Mouse (Mus musculus): ENCODE results near the gene Emilin3. TPM values are rescaled to one million over a fixed set of nuclear protein-coding genes. Genes with fewer than 3 reads are reported as not detected.

Gene Emilin3
- polyA plus RNA-seq, 1 experiment, result 0.15 TPM

GRCm38 (mm10) chr2:160872890-160873382 is 39.2 kb downstream of the Emilin3 start, which contains the start of gene Zhx3:
Zhx3 (minus strand) TSS chr2:160872998.
- peak within 1 kb of the TSS; percentile 80 for H3K27ac ChIP-seq (ENCODE audit: insufficient read depth, low read depth, low read length)
- peak within 1 kb of the TSS; percentile 100 for H3K4me3 ChIP-seq (ENCODE audit: low read depth, low read length)
- TF ChIP-seq CTCF (IDR thresholded peaks at IDR 0.05; ENCODE audit: extremely low read depth, insufficient read length, insufficient replicate concordance, low read depth, low read length) (no peak), POLR2A (IDR thresholded peaks at IDR 0.05; ENCODE audit: low read depth, low read length) (peak; percentile 31; the same call in 1 of the 2 replicates)
- peaks cover 2% of the 10 kb centered on the region for H3K4me1 ChIP-seq (ENCODE audit: control insufficient read depth, insufficient read depth, insufficient read length, low read length)
- no peaks in the 10 kb centered on the region for H3K27me3 ChIP-seq (ENCODE audit: control insufficient read depth, insufficient read depth, low read length)
- H3K36me3 ChIP-seq (ENCODE audit: control insufficient read depth, insufficient read depth, low read length), result no peaks in the 10 kb centered on the region
- WGBS, result under 1% methylated on average over 47 of the region's 48 CpGs

- TF ChIP-seq CTCF (IDR thresholded peaks at IDR 0.05; ENCODE audit: extremely low read depth, insufficient read length, insufficient replicate concordance, low read depth, low read length) (no peak), POLR2A (IDR thresholded peaks at IDR 0.05; ENCODE audit: low read depth, low read length) (no peak)
- H3K4me1 ChIP-seq (ENCODE audit: control insufficient read depth, insufficient read depth, insufficient read length, low read length), result peaks cover 2% of the 10 kb centered on the region
- H3K4me3 ChIP-seq (ENCODE audit: low read depth, low read length), result peak overlapping the region; percentile 100
- H3K27ac ChIP-seq (ENCODE audit: insufficient read depth, low read depth, low read length), result peak overlapping the region; percentile 80
- H3K27me3 ChIP-seq (ENCODE audit: control insufficient read depth, insufficient read depth, low read length), result no peaks in the 10 kb centered on the region
- under 1% methylated on average over 38 of the region's 47 CpGs for WGBS
- H3K36me3 ChIP-seq (ENCODE audit: control insufficient read depth, insufficient read depth, low read length), result no peaks in the 10 kb centered on the region
These were observed 39.7 kb downstream of the Emilin3 start for GRCm38 (mm10) chr2:160872395-160872794.

GRCm38 (mm10) chr2:160871310-160871709 is 40.8 kb downstream of the Emilin3 start:
- H3K4me1 ChIP-seq (ENCODE audit: control insufficient read depth, insufficient read depth, insufficient read length, low read length), result peaks cover 2% of the 10 kb centered on the region
- 64% methylated on average over 3 of the region's 3 CpGs for WGBS

GRCm38 (mm10) chr2:160869446-160869845 is 42.7 kb downstream of the Emilin3 start:
- Histone ChIP-seq H3K4me3 (ENCODE audit: low read depth, low read length) (no peak overlapping the region), H3K27ac (ENCODE audit: insufficient read depth, low read depth, low read length) (no peak overlapping the region), H3K4me1 (ENCODE audit: control insufficient read depth, insufficient read depth, insufficient read length, low read length) (peaks cover 2% of the 10 kb centered on the region), H3K36me3 (ENCODE audit: control insufficient read depth, insufficient read depth, low read length) (no peaks in the 10 kb centered on the region), H3K27me3 (ENCODE audit: control insufficient read depth, insufficient read depth, low read length) (no peaks in the 10 kb centered on the region)
- 27% methylated on average over 3 of the region's 3 CpGs for WGBS
- no peak for TF ChIP-seq POLR2A (IDR thresholded peaks at IDR 0.05; ENCODE audit: low read depth, low read length)
- no peak for TF ChIP-seq CTCF (IDR thresholded peaks at IDR 0.05; ENCODE audit: extremely low read depth, insufficient read length, insufficient replicate concordance, low read depth, low read length)

More at GRCm38 (mm10) chr2:160871310-160871709, 40.8 kb downstream of the Emilin3 start:
- H3K36me3 ChIP-seq (ENCODE audit: control insufficient read depth, insufficient read depth, low read length), result no peaks in the 10 kb centered on the region
- no peaks in the 10 kb centered on the region for H3K27me3 ChIP-seq (ENCODE audit: control insufficient read depth, insufficient read depth, low read length)
- TF ChIP-seq CTCF (IDR thresholded peaks at IDR 0.05; ENCODE audit: extremely low read depth, insufficient read length, insufficient replicate concordance, low read depth, low read length), result no peak
- TF ChIP-seq POLR2A (IDR thresholded peaks at IDR 0.05; ENCODE audit: low read depth, low read length), result no peak
- H3K27ac ChIP-seq (ENCODE audit: insufficient read depth, low read depth, low read length), result no peak overlapping the region
- no peak overlapping the region for H3K4me3 ChIP-seq (ENCODE audit: low read depth, low read length)

- Histone ChIP-seq H3K27me3 (ENCODE audit: control insufficient read depth, insufficient read depth, low read length) (no peaks in the 10 kb centered on the region), H3K36me3 (ENCODE audit: control insufficient read depth, insufficient read depth, low read length) (no peaks in the 10 kb centered on the region), H3K27ac (ENCODE audit: insufficient read depth, low read depth, low read length) (no peak overlapping the region), H3K4me3 (ENCODE audit: low read depth, low read length) (no peak overlapping the region), H3K4me1 (ENCODE audit: control insufficient read depth, insufficient read depth, insufficient read length, low read length) (peaks cover 2% of the 10 kb centered on the region)
- no peak for TF ChIP-seq CTCF (IDR thresholded peaks at IDR 0.05; ENCODE audit: extremely low read depth, insufficient read length, insufficient replicate concordance, low read depth, low read length)
- TF ChIP-seq POLR2A (IDR thresholded peaks at IDR 0.05; ENCODE audit: low read depth, low read length), result no peak
- WGBS, result 95% methylated on average over 2 of the region's 2 CpGs
These were observed 46.9 kb downstream of the Emilin3 start for GRCm38 (mm10) chr2:160865266-160865665.

- TF ChIP-seq CTCF (IDR thresholded peaks at IDR 0.05; ENCODE audit: extremely low read depth, insufficient read length, insufficient replicate concordance, low read depth, low read length) (no peak), POLR2A (IDR thresholded peaks at IDR 0.05; ENCODE audit: low read depth, low read length) (no peak)
- Histone ChIP-seq H3K4me3 (ENCODE audit: low read depth, low read length) (no peak overlapping the region), H3K27ac (ENCODE audit: insufficient read depth, low read depth, low read length) (no peak overlapping the region), H3K36me3 (ENCODE audit: control insufficient read depth, insufficient read depth, low read length) (no peaks in the 10 kb centered on the region), H3K4me1 (ENCODE audit: control insufficient read depth, insufficient read depth, insufficient read length, low read length) (peaks cover 3% of the 10 kb centered on the region; the same call in 1 of the 2 replicates), H3K27me3 (ENCODE audit: control insufficient read depth, insufficient read depth, low read length) (no peaks in the 10 kb centered on the region)
- 89% methylated on average over 1 of the region's 1 CpGs for WGBS
These were observed 48.0 kb downstream of the Emilin3 start for GRCm38 (mm10) chr2:160864112-160864511.

GRCm38 (mm10) chr2:160860363-160860762 is 51.8 kb downstream of the Emilin3 start:
- Histone ChIP-seq H3K4me1 (ENCODE audit: control insufficient read depth, insufficient read depth, insufficient read length, low read length) (peaks cover 3% of the 10 kb centered on the region; the same call in 1 of the 2 replicates), H3K4me3 (ENCODE audit: low read depth, low read length) (no peak overlapping the region), H3K27ac (ENCODE audit: insufficient read depth, low read depth, low read length) (no peak overlapping the region), H3K27me3 (ENCODE audit: control insufficient read depth, insufficient read depth, low read length) (no peaks in the 10 kb centered on the region), H3K36me3 (ENCODE audit: control insufficient read depth, insufficient read depth, low read length) (no peaks in the 10 kb centered on the region)
- whole genome bisulfite sequencing, result 50% methylated on average over 1 of the region's 1 CpGs
- TF ChIP-seq POLR2A (IDR thresholded peaks at IDR 0.05; ENCODE audit: low read depth, low read length) (no peak), CTCF (IDR thresholded peaks at IDR 0.05; ENCODE audit: extremely low read depth, insufficient read length, insufficient replicate concordance, low read depth, low read length) (no peak)

Other genes with a start within 250 kb of the Emilin3 start
- 7.5 and 17.3 TPM in 2 replicates for gene Plcg1, start 181.0 kb downstream of the Emilin3 start, polyA plus RNA-seq (2012; rRNA removed)
- 3.3 and 6.2 TPM in 2 replicates for gene Zhx3, start 39.3 kb downstream of the Emilin3 start, polyA plus RNA-seq (2012; rRNA removed)
- gene Lpin3, start 31.7 kb downstream of the Emilin3 start, polyA plus RNA-seq (2012; rRNA removed), result 20.7 and 48.0 TPM in 2 replicates
- gene Chd6, start 196.7 kb upstream of the Emilin3 start, polyA plus RNA-seq (2012; rRNA removed), result 2.1 and 3.1 TPM in 2 replicates

Measured in small intestine, adult 2 months (tissue).